Mouse (Mus musculus): ENCODE results near the gene Naip2. TPM values are rescaled to one million over a fixed set of nuclear protein-coding genes. Genes with fewer than 3 reads are reported as not detected.

Naip2 gene
- 1.5 and 2.3 TPM in 2 replicates for polyA plus RNA-seq (2012; rRNA removed; ENCODE audit: low replicate concordance)

GRCm38 (mm10) chr13:100201659-100202333, at the start of gene Naip2:
TSS of gene Naip2 (minus strand) at chr13:100202092.

GRCm38 (mm10) chr13:100246223-100246622, 44.3 kb upstream of the Naip2 start, which contains the start of gene Naip5:
TSS of gene Naip5 (minus strand) at chr13:100246323.

GRCm38 (mm10) chr13:100124423-100125257, 77.3 kb downstream of the Naip2 start, which contains the start of gene Smn1:
TSS of gene Smn1 (plus strand) at chr13:100124852.

GRCm38 (mm10) chr13:100107652-100108472, 94.0 kb downstream of the Naip2 start, which contains the start of gene Serf1:
TSS of gene Serf1 (plus strand) at chr13:100108012.

GRCm38 (mm10) chr13:100103748-100104254, 98.1 kb downstream of the Naip2 start, which contains the start of gene Bdp1:
TSS of gene Bdp1 (minus strand) at chr13:100104070.

Other genes starting within 250 kb of the Naip2 start
- 32.3 and 38.8 TPM in 2 replicates for gene Mccc2, start 186.5 kb downstream of the Naip2 start, polyA plus RNA-seq (2012; rRNA removed; ENCODE audit: low replicate concordance)
- gene Bdp1, start 98.0 kb downstream of the Naip2 start, polyA plus RNA-seq (2012; rRNA removed; ENCODE audit: low replicate concordance) = 2.0 and 2.2 TPM in 2 replicates
- gene Serf1, start 94.1 kb downstream of the Naip2 start, polyA plus RNA-seq (2012; rRNA removed; ENCODE audit: low replicate concordance) = 2.3 and 5.7 TPM in 2 replicates
- 8.3 and 15.5 TPM in 2 replicates for gene Smn1, start 77.2 kb downstream of the Naip2 start, polyA plus RNA-seq (2012; rRNA removed; ENCODE audit: low replicate concordance)
- gene Naip5, start 44.2 kb upstream of the Naip2 start, polyA plus RNA-seq (2012; rRNA removed; ENCODE audit: low replicate concordance) = 1.6 and 3.0 TPM in 2 replicates
- 1.8 and 4.7 TPM in 2 replicates for gene Naip6, start 115.6 kb upstream of the Naip2 start, polyA plus RNA-seq (2012; rRNA removed; ENCODE audit: low replicate concordance)

Measured in mammary gland, adult 2 months (tissue).